Comparison of ENCODE assay signal across 20 mouse cellular contexts in the genomic region with DNA sequence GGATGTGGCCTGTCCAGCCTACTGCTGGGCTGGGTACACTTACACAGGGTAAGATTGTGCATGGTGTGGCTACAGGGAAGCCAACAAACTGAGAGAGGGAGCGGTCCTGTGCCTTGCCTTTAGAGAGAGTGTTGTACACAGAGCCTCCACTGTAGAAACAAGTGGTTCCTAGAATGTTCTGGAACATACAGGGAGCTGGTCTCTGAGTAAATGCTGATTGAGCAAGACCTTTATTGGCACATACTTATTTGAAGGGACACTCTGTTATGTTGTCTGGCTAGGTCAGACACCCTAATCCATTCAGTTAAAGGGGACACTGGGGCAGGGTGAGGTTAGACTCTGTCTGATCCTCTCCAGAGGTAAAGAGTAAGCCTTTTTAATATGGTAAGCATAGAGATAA.
"Had no signal": no experiment of that assay in that cellular context is flagged by ENCODE, and none has a peak within 500 bp of the region (broad histone marks: within the 10 kb centered on the region; RNA-seq: fewer than 3 reads in every experiment).

No protein-coding gene starts in this region.

- H3K27me3 ChIP-seq: midbrain, embryonic 12.5 days; midbrain, embryonic 15.5 days; neural tube, embryonic 12.5 days; neural tube, embryonic 15.5 days; stomach, embryonic 15.5 days had no signal

- H3K4me1 ChIP-seq: midbrain, embryonic 12.5 days; midbrain, embryonic 15.5 days; neural tube, embryonic 12.5 days; neural tube, embryonic 15.5 days; stomach, embryonic 15.5 days had no signal

- H3K36me3 ChIP-seq: midbrain, embryonic 12.5 days; midbrain, embryonic 15.5 days; neural tube, embryonic 12.5 days; neural tube, embryonic 15.5 days; stomach, embryonic 15.5 days had no signal

- H3K9ac ChIP-seq: liver, embryonic 14.5 days; lung, embryonic 14.5 days; midbrain, embryonic 12.5 days; midbrain, embryonic 15.5 days; neural tube, embryonic 12.5 days; neural tube, embryonic 15.5 days; stomach, embryonic 15.5 days had no signal

- H3K9me3 ChIP-seq: midbrain, embryonic 12.5 days; midbrain, embryonic 15.5 days; neural tube, embryonic 12.5 days; neural tube, embryonic 15.5 days; stomach, embryonic 15.5 days had no signal

- DNase-seq: kidney, adult 2 months; kidney, postnatal 25 days; layer of hippocampus, adult 9-11 months; lung, embryonic 14.5 days; right cerebral cortex, adult 18-20 months; right cerebral cortex, postnatal 14 days; right cerebral cortex, postnatal 4 days; spleen, adult 18-20 months; thymus, adult 18-20 months; thymus, postnatal 36 days had no signal

- ATAC-seq: intestine, postnatal 0 days; midbrain, embryonic 15.5 days had no signal

- H3K27ac ChIP-seq: kidney, postnatal 0 days; layer of hippocampus, adult 2 months; liver, embryonic 14.5 days; macrophage; midbrain, embryonic 12.5 days; midbrain, embryonic 15.5 days; neural tube, embryonic 12.5 days; neural tube, embryonic 15.5 days; stomach, embryonic 15.5 days had no signal

- H3K4me2 ChIP-seq: lung, embryonic 14.5 days; midbrain, embryonic 12.5 days; midbrain, embryonic 15.5 days; neural tube, embryonic 12.5 days; neural tube, embryonic 15.5 days; stomach, embryonic 15.5 days had no signal

- H3K4me3 ChIP-seq: layer of hippocampus, adult 2 months; midbrain, embryonic 12.5 days; midbrain, embryonic 15.5 days; neural tube, embryonic 12.5 days; neural tube, embryonic 15.5 days; stomach, embryonic 15.5 days had no signal
